Mouse (Mus musculus) C2C12 (cell line): ENCODE results near the gene Cdyl.

Experiments used
- CTCF ChIP-seq: IDR thresholded peaks from one replicate; pipeline ENCODE4 v1.5.1; 2011; ENCODE audit not compliant: control insufficient read depth, insufficient read depth, insufficient read length
- MYOD1 ChIP-seq: IDR thresholded peaks from one replicate; pipeline ENCODE4 v1.6.1; 2011; ENCODE audit warnings: low read depth; ENCODE audit not compliant: control insufficient read depth, insufficient read length

GRCm38 (mm10) chr13:35627319-35627718 lies 32.3 kb upstream of the Cdyl start:
- TF ChIP-seq CTCF (no peak), MYOD1 (no peak)
